Mouse (Mus musculus) olfactory bulb, adult 2 months (tissue): ENCODE data around the gene Oxld1.

Source experiments
- CTCF ChIP-seq: fragments of 200-500 bp; IDR thresholded peaks from 2 replicates; pipeline ENCODE4 v1.5.1; 2012; ENCODE audit warnings: low read depth, mild to moderate bottlenecking, low read length, moderate library complexity; ENCODE audit not compliant: insufficient read depth
- POLR2A ChIP-seq: fragments of 200-500 bp; IDR thresholded peaks from 2 replicates; pipeline ENCODE4 v1.6.1; 2012; ENCODE audit warnings: mild to moderate bottlenecking, low read depth, low read length, moderate library complexity; ENCODE audit not compliant: insufficient read depth

- no peak for TF ChIP-seq POLR2A
- TF ChIP-seq CTCF: no peak
Observed at GRCm38 (mm10) chr11:120483448-120483934, 25.6 kb upstream of the Oxld1 start.
